Mouse (Mus musculus) stomach, adult 2 months (tissue): ENCODE measurements around the gene Ppt2. TPM values are rescaled to one million over a fixed set of nuclear protein-coding genes. Genes with fewer than 3 reads are reported as not detected.

Experiments
- polyA plus RNA-seq: library from polyadenylated mRNA; depleted of rRNA; stranded (reverse); fragments of >200 nt; gene quantifications from 2 replicates; pipeline ENCODE4 v1.2.3, GENCODE M21; 2012; rRNA removed

The Ppt2 gene
- polyA plus RNA-seq = 20.9 and 22.1 TPM in 2 replicates

GRCm38 (mm10) chr17:34627943-34628643, at the start of gene Ppt2:
Gene Ppt2 (minus strand): TSS chr17:34628510.

GRCm38 (mm10) chr17:34670235-34670634, 41.9 kb upstream of the Ppt2 start, which contains the start of gene Tnxb:
Gene Tnxb (plus strand): TSS chr17:34670535.

GRCm38 (mm10) chr17:34646906-34647787, 18.8 kb upstream of the Ppt2 start, which contains the start of gene Atf6b:
Gene Atf6b (plus strand): TSS chr17:34647146.

GRCm38 (mm10) chr17:34644608-34645007, 16.3 kb upstream of the Ppt2 start, which contains the start of gene Fkbpl:
Gene Fkbpl (plus strand): TSS chr17:34644764.

GRCm38 (mm10) chr17:34629221-34629751, 976 bp upstream of the Ppt2 start, which contains the start of gene Prrt1:
Gene Prrt1 (plus strand): TSS chr17:34629533.

GRCm38 (mm10) chr17:34615871-34616270, 12.4 kb downstream of the Ppt2 start, which contains the start of gene Egfl8:
Gene Egfl8 (minus strand): TSS chr17:34615971.

GRCm38 (mm10) chr17:34604061-34604508, 24.2 kb downstream of the Ppt2 start, which contains the start of gene Agpat1:
Gene Agpat1 (plus strand): TSS chr17:34604262.

GRCm38 (mm10) chr17:34603375-34604060, 24.8 kb downstream of the Ppt2 start, which contains the start of gene Rnf5:
Gene Rnf5 (minus strand): TSS chr17:34603690.

GRCm38 (mm10) chr17:34597566-34598095, 30.7 kb downstream of the Ppt2 start, which contains the start of gene Ager:
Gene Ager (plus strand): TSS chr17:34597862.

GRCm38 (mm10) chr17:34591029-34591993, 37.0 kb downstream of the Ppt2 start, which contains the start of gene Pbx2:
Gene Pbx2 (plus strand): TSS chr17:34591266.

GRCm38 (mm10) chr17:34589681-34590101, 38.6 kb downstream of the Ppt2 start, which contains the start of gene Gpsm3:
Gene Gpsm3 (plus strand): TSS chr17:34589806.

Other genes with a start within 250 kb of the Ppt2 start
- gene BC051142, start 229.7 kb downstream of the Ppt2 start, polyA plus RNA-seq = 0.17 TPM in 1 of 2 replicates, not detected in the other
- 1.1 and 1.3 TPM in 2 replicates for gene Btnl4, start 151.2 kb downstream of the Ppt2 start, polyA plus RNA-seq
- 0.04 TPM in 1 of 2 replicates, not detected in the other for gene Btnl6, start 111.2 kb downstream of the Ppt2 start, polyA plus RNA-seq
- gene Notch4, start 64.2 kb downstream of the Ppt2 start, polyA plus RNA-seq = 13.3 and 22.9 TPM in 2 replicates
- 3.2 and 4.9 TPM in 2 replicates for gene Gpsm3, start 38.7 kb downstream of the Ppt2 start, polyA plus RNA-seq
- gene Pbx2, start 37.2 kb downstream of the Ppt2 start, polyA plus RNA-seq = 16.0 and 17.3 TPM in 2 replicates
- 0.43 and 0.59 TPM in 2 replicates for gene Ager, start 30.6 kb downstream of the Ppt2 start, polyA plus RNA-seq
- gene Rnf5, start 24.8 kb downstream of the Ppt2 start, polyA plus RNA-seq = 56.7 and 59.0 TPM in 2 replicates
- gene Agpat1, start 24.2 kb downstream of the Ppt2 start, polyA plus RNA-seq = 136 and 169 TPM in 2 replicates
- 0.74 and 1.6 TPM in 2 replicates for gene Egfl8, start 12.5 kb downstream of the Ppt2 start, polyA plus RNA-seq
- 4.0 and 4.6 TPM in 2 replicates for gene Prrt1, start 1.0 kb upstream of the Ppt2 start, polyA plus RNA-seq
- gene Fkbpl, start 16.3 kb upstream of the Ppt2 start, polyA plus RNA-seq = 1.4 and 2.8 TPM in 2 replicates
- 40.9 and 47.9 TPM in 2 replicates for gene Atf6b, start 18.6 kb upstream of the Ppt2 start, polyA plus RNA-seq
- 14.8 and 21.3 TPM in 2 replicates for gene Tnxb, start 42.0 kb upstream of the Ppt2 start, polyA plus RNA-seq
- gene C4b, start 115.4 kb upstream of the Ppt2 start, polyA plus RNA-seq = 9.3 and 13.4 TPM in 2 replicates
- 1.1 and 3.1 TPM in 2 replicates for gene Cyp21a1, start 176.1 kb upstream of the Ppt2 start, polyA plus RNA-seq
- gene Stk19, start 208.4 kb upstream of the Ppt2 start, polyA plus RNA-seq = 31.6 and 34.6 TPM in 2 replicates
- gene Dxo, start 208.5 kb upstream of the Ppt2 start, polyA plus RNA-seq = 34.4 and 36.4 TPM in 2 replicates
- gene Skiv2l, start 221.7 kb upstream of the Ppt2 start, polyA plus RNA-seq = 44.5 and 47.7 TPM in 2 replicates
- 11.5 and 13.1 TPM in 2 replicates for gene Nelfe, start 221.9 kb upstream of the Ppt2 start, polyA plus RNA-seq
- 1.7 and 2.0 TPM in 2 replicates for gene Cfb, start 234.0 kb upstream of the Ppt2 start, polyA plus RNA-seq